Mouse (Mus musculus): ENCODE data around the gene Mrpl49.
A peak's percentile ranks its signal among the peaks of the same experiment; 100 is the strongest.

Gene Mrpl49

DNA sequence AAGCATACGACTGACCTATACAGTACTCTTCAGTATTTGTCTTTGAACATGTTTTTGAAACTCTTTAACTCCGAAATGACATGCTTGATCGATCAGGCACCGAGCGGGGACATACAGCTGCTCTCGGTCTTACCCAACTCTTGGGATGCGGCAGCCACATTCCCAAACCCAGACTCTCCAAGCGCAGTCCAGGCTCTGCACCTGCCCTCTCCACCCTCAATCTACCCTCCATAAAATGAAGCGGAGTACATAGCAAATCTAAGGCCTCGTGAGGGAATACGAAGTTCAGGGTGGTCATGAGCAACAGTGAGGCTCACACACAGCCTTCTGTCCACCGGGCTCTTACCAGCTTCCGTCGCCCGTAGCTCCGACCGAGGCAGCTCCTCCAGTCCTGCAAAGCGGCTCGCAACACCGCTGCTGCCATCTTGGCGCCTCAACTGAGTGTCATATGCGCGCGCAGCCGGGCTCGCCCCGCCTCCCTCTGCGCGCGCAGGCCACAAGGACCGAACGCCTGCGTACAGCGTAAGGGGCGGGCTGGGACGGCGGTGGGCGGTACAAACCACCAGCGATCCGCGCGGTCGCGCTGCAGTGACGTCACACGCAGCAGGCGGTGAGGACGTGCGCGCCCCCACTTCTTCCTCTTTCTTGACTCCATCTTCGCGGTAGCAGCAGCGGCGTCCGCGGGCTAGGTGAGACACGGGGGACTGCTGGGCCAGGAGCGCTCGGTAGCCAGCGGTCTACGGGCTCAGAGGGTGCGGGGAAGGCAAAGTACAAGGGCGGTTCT, at the start of gene Mrpl49, which contains the start of gene Fau:
Gene Mrpl49 (minus strand): TSS at position 473 of the 784 bp plus-strand sequence.
Gene Fau (plus strand): TSS at position 532 of the 784 bp plus-strand sequence.
- peak; percentile 97 for DNase-seq (ENCODE audit: low read depth, low spot score)

DNA sequence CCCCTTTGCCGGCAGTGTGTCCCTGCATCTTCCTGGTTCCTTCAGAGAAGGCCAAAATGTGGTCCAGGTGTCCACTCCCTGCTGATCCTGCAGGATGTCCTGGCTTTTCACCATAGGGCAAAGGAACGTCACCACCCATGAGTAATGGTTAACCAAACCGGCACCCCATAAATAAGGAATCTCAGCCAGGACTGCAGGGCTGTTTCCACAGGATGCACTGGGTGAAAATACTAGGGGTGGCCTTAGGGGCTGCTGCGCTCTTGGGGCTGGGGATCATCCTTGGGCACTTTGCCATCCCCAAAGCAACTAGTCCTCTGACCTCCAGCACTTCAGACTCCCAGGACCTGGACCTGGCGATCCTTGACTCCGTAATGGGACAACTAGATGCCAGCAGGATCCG, 48.0 kb upstream of the Mrpl49 start, which contains the start of gene Naaladl1:
Gene Naaladl1 (plus strand): TSS at position 197 of the 400 bp plus-strand sequence.
- DNase-seq (ENCODE audit: low read depth, low spot score): no peak

DNA sequence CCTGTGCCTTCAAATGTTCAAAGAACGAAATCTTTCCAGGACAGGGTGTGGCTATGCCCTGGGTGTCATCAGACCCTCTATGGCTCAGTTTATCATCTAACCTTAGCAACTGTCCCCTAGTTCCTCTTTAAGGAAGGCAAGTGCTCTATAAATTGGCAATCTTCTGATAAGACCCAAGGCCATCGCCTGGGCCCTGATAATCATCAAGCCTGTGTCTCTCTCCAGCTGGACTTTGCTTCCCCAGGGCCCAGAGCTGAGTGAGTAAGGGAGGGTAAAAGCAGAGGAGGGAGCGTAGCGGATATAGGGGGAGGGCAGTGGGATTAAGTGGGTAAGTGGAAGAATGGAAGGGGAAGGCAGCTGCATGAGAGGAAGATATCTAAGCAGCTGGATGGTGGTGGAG, 46.9 kb upstream of the Mrpl49 start:
- DNase-seq (ENCODE audit: low read depth, low spot score): no peak

DNA sequence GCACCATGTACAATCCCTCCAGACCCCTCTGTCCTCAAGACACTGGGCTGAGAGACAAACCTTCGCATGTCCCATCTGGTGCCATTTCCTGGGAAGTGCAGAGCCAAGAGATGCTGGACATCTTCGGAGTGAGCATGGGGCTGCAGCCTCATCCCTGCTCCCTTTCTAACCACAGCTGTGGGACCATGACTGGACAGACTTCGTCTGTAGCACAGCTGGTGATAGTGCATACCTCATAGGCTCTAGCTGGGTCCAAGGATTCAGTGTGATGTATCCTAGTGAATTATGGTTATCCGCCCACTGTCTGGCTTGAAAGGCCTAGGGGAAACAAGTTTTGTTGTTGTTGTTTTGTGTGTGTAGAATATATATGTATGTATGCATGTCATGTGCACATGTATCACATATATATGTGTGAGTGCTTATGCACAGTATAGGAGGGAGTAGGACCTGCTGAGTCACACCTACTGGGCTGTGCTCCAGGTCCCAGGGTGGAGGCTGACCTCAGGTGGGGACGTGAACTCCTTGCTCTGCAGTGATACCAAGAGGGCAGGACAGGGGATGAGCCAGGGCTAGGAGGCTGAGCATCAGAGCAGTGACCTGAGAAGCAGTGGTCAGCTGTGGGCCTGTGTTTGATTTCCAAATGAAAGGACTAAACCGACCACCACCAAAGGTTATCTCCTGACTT, 44.7 kb upstream of the Mrpl49 start:
- DNase-seq (ENCODE audit: low read depth, low spot score): no peak

DNA sequence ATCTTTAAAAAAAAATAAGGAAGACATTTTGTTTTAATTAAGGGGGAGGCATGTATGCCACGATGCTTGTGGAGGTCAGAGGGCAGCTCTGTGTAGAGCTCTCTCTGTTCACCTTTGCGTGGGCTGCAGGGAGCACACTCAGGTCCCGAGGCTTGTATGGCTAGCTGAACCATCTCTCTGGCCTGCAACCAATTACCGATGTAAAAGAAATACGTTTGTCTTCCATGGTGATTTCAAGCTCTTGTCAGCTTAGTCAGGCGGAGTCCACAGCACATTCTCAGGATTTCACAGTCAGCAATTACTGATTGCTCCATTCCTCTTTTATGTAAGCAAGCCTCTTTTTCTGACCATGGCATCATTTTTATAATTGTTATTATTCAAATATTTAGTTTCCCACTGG, 43.6 kb upstream of the Mrpl49 start:
- DNase-seq (ENCODE audit: low read depth, low spot score): no peak

DNA sequence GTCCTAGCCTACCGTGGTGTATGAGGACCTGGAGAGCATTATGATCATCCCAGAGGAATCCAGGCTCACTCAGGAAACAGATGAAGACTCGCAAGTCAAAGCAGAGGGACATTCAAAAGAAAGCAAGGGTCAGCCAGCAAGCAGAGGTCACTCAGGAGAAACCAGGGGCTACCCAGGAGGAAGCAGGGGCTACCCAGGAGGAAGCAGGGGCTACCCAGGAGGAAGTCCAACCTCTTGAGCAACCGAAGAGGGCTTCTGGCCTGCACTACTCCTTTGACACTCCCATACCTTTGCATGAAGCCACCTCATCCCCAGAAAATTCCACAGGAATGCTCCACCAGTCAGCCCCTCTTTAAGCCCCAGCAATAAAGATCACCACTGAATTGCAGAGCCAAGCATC, 40.3 kb upstream of the Mrpl49 start:
- DNase-seq (ENCODE audit: low read depth, low spot score): no peak

DNA sequence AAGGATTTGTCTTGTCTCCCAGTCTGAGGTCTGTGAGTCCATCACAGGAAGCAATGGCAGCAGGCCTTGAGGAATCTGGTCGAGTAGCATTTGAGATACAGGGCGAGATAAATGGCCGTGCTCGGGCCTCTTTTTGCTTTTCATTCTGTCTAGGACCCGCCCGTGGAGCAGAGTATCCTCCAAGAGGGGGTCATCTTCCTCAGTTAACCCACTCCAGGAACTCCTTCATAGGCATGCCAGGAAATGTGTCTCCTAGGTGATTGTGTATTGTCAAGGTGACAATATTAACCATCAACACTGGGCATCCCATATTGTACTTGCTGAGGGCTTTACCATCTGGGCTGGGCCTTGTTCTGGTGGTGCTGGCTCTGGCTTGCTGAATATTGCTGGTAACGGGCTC, 36.5 kb upstream of the Mrpl49 start, which contains the start of gene AC131692.1:
Gene AC131692.1 (plus strand): TSS at position 301 of the 400 bp plus-strand sequence.
- no peak for DNase-seq (ENCODE audit: low read depth, low spot score)

DNA sequence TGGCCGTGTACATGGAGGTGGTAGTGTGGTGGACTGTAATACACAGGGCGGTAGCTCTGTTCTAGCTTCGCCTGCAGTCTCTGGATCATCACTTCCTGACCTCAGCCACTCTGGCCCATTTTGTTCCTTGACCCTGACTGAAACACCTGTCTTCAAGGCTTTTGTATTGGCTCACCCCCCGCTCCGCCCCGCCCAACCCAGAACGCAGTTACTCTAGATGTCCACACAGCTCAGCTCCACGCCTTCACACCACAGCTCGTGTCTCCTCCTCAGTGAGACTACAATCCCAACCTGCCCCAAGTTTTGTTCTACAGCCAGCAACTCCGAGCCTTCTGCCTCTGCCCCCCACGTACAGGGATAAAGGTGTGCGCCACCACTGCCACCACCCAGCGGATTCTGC, 31.3 kb upstream of the Mrpl49 start:
- no peak for DNase-seq (ENCODE audit: low read depth, low spot score)

DNA sequence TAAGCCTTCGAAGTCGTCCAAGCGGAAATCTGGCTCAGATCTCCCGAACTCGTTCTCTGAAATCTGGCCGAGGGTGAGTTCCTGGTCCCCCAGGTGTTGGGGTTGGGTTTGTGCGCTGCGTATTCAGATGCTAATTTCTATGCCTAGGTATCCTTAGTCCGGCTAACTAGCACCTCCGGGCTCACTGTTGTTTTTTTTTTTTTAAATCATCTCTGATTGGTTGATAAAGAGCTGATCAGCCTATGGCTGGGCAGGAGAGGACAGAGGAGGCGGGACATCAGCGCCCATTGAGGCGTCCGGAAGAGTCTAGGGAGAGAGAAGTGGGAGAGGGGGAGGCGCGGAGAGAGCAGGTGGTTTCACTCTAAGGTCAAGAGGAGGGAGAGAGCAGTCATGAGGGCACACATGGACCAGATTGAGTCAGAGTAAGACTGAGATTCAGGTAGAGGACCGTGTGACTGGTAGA, 27.9 kb upstream of the Mrpl49 start:
- DNase-seq (ENCODE audit: low read depth, low spot score): no peak

DNA sequence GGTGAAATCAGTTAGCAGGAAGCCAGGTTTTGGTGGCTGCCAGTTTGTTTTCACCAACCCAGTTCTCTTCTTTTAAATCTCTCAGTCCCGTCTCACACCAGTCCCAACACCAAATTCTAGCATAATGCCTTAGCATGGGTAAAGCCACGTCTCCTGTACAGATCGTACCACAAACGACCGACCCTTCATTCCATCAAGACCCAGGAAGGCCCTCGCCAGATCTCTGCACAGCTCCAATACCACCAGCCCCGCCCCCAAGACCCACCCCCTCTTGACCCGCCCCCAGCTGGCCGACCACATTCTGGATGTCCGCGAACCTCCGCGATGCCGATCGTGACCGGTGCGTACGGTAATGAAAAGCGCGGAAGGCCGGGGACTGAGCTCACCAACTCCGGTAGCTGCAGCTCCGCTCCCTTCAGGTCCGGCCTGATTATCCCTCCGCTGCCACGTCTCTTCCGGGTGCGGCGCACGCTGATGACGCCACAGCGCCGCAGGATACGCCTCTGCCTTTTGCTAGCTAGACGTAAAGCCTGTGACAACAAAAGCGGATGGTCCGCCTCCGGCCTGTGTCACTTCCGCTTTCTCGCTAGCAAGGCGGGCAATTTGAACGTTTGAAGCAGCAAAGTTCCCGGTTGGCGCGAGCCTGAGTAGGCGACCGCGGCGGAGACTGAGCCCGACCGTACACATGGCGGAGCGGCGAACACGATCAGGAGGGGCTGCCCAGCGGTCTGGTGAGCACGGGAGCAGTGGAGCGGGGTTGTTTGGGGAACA, 27.1 kb upstream of the Mrpl49 start, which contains the start of the genes Zfpl1 and Cdca5:
Gene Zfpl1 (minus strand): TSS at position 479 of the 771 bp plus-strand sequence.
Gene Cdca5 (plus strand): TSS at position 506 of the 771 bp plus-strand sequence.
- peak; percentile 97 for DNase-seq (ENCODE audit: low read depth, low spot score)

DNA sequence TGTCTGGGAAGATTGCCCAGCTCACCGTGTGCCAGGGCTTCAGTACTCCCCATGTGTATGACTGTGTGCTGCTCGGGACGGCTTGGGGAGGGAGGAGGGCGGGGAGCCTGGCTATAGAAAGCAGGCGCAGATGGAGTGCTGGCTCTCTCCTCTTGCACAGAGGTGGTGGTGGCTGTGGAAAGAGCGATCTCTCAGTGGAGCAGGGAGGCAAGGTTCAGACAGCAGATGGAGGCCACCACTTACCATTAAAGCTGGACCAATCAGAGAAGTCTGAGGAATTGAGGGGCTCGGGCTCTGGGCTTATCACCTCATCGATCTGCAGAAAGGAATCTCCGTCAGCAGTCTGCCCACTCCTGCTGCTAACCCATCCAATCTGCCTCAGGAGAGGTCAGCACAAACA, 24.6 kb upstream of the Mrpl49 start, which contains the start of gene Gm28374:
Gene Gm28374 (minus strand): TSS at position 101 of the 400 bp plus-strand sequence.
- no peak for DNase-seq (ENCODE audit: low read depth, low spot score)

DNA sequence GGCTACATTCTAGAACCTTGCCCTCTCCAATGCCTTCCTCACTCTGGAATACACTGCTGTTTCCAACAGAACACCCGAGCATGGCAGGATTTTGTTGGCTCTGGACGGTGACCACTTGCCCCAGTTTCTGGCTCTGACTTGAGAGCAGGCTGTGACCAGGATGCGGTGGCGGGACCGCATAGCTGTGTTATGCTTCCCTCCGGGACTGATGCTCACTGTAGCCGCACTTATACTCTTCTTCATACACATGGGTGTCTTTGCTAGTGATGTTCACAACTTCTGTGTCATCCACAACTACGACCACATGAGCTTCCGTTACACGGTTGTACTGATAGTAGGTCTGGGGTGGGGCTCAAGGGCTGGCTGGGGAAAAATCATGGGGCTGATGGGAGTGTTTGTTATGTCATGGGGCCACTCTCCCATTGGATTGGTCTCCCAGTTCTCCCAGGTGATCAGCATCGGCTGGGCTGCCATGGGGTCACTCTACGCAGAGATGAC, 22.4 kb upstream of the Mrpl49 start, which contains the start of gene Tmem262:
Gene Tmem262 (plus strand): TSS at position 51 of the 498 bp plus-strand sequence.
- DNase-seq (ENCODE audit: low read depth, low spot score): no peak

DNA sequence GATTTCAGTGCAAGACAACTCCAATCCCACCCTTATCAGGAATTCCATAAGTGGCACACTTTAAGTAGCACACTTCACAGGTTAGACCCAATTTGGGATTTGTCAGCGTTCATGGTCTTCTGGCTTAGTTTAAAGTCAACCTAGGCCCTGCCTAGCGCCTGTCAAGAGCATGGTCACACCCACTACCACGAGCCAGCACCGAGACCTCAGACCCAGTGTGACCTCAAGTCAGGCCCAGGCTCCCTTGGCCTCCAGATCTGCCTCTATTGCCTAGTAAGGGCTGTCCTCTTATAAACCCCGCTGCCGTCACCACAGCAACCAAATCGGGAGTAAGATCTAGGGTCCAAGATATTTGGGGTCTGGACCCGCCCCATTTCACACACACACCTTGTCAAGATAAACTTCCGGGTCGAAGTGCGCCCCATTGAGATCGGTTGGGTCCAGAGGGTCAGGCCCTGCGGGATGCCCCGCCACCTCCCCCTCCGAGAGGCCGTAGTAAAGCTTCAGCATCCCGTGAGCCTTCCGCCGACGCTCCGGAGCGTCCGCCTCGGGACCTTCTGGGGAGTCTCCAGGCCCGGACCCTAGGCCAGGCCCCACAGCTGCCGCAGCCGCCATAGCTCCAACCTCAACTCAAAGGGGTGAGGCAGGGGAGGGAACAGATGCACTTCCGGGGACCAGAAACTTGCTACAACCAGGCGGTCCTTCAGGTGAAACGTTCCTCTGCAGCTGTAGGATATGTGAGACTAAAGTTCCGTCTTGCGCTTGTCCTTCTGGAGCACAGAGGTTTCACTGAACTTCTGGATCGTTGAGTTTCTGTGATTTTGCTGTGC, 19.2 kb upstream of the Mrpl49 start, which contains the start of gene Vps51:
Gene Vps51 (minus strand): TSS at position 668 of the 830 bp plus-strand sequence.
- peak; percentile 90 for DNase-seq (ENCODE audit: low read depth, low spot score)

DNA sequence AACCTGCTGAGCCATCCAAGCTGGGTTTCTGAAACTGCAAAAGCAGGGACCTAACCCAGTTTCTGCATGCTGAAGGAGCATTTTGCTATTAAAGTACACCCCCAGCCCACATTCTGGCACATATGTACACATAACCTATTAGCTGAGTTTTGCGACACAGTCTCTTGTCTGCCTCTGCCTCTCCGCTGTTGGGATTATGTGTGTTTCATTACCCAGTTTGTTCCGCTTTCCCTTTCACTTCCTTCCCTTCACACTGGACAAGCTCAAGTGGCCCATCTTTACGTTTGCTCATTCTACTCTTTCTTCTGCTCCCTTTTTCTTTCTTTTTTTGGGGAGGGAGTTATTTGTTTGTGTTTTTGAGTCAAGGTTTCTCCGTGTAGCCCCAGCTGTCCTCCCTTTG, 16.3 kb upstream of the Mrpl49 start:
- DNase-seq (ENCODE audit: low read depth, low spot score): no peak

DNA sequence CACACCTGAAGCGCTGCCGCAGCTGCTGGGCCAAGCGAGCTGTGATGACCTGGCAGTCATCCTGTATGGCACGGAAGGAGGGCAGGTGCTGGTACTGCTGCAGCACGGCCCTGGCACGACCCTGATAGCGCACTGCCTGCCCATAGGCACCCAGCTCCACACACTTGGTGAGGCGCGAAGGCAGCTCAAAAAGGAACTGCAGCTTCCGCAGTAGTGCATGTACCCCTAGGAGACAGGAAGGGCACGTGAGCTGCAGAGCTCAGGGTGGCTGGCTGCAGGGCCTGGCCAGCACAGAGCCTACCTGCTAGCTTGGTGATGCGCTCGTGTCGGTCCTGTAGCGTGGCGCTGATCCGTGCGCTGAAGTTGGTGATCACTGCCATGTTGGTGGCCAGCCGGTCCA, 13.7 kb upstream of the Mrpl49 start:
- no peak for DNase-seq (ENCODE audit: low read depth, low spot score)

DNA sequence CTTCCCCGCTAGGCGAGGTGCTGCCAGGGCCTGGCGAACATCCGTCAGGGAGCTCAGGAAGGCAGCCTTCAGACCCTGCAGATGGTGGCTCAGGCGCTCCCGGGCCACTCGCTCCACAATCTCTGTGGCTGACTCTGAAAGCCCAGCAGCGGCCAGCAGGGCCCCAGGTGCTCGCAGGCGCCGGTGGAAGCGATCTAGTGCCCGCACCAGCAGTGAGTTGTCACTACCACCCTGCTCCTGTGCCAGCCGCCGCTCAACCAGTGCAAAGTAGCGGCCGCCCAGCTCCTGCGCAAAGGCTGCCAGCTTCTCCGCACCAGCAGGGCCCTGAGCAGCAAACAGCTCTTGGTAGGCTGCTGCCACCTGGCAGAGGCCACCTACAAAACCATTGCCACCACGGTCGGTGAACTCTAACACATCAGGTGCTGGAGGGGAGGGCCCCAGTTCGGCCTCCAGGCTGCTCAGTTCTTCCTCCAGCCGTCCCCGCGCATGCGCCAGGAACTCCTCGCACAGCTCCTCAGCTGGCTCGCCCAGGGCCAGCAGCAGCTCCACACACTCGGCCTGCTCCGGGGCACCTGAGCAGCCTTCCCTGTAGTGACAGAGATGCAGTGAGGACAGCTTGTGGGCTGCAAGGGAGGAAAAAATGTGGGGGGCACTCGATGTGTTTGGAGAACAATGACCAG, 13.1 kb upstream of the Mrpl49 start:
- no peak for DNase-seq (ENCODE audit: low read depth, low spot score)

DNA sequence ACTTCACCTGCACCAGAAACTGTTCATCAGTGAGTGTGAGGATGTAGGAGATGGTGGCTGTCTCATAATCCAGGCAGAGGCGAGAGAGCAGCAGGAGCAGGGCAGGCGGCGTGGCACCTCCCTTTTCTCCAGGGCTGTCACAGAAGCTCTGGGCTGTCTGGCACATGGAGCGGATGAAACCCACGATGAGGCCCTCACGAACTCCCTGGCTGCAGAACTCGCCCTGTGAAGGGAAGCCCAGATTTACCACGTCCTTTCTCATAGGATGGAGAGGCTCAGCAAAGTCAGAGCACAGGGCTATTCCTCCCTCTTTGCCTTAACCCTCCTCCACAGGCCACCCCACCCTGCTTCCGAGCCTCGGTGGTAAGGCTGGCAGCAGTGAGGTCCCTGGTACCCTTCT, 12.3 kb upstream of the Mrpl49 start:
- DNase-seq (ENCODE audit: low read depth, low spot score): no peak

DNA sequence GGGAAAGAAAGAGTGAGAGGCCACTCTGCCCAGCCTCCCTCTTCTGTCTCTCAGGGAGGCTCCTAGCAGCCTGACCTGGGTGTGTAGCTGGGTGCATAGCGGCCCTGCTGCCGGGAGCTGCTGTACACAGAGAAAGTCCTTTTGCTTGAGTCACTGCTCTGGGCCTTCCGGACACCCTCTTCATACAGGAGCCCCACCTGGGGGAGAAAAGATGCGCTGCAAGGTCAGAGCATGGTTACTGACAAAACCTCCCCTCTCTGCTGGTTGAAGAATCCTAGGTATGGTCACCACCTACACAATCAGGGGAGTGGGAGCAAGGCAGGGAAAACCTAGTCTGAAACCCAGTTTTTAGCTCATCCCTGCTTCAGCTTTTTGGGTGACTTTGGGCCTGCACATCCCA, 11.4 kb upstream of the Mrpl49 start:
- no peak for DNase-seq (ENCODE audit: low read depth, low spot score)

DNA sequence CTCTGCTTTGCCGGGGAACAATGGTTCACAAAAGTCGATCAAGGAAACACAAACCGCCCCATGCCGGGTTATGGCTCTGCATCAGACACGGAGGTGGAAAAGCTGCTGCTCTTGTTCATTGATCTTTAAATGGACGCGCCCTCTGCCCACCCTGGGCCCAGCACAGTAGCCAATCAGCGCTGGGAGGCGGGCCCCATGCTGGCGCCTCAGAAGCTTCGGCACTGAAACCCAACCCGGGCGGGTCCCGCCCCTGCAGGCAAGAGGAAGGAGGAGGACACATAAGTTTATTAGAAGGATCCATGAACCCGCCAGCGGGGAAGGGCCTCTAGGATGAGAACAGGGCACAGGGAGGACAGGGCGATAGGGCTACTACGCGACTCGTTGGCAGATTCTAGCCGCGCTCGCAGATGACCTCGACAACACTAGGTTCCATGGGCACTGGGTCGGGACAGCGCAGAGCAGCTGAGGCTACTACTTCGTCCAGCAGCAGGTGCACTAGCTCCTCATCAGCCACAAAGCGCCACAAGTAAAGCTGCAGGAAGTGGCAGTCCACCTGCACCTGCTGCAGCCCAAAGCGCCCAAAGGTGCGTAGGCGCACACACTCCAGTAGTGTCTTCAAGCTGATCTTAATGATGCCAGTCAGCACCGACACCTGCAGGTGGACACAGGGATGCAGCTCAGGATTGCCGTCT, 10.3 kb upstream of the Mrpl49 start, which contains the start of gene Tm7sf2:
Gene Tm7sf2 (minus strand): TSS at position 650 of the 692 bp plus-strand sequence.
- DNase-seq (ENCODE audit: low read depth, low spot score): no peak
